Mouse (Mus musculus) cerebral cortex, adult 2 months (tissue): ENCODE measurements around the gene Sirt3.

Experiments used
- WGBS: fragments of 180-500 bp; shearing (Covaris S2); methylation state at CpG from one replicate; pipeline ENCODE4 v1.1.7; 2018; 5-methylcytosine and 5-hydroxymethylcytosine counted together

The Sirt3 gene

GRCm38 (mm10) chr7:140897863-140898262, 15.8 kb upstream of the Sirt3 start:
- 84% methylated on average over 7 of the region's 7 CpGs for WGBS

- 91% methylated on average over 3 of the region's 3 CpGs for WGBS
These were observed 12.5 kb upstream of the Sirt3 start for GRCm38 (mm10) chr7:140894611-140895010.

GRCm38 (mm10) chr7:140894031-140894430, 11.9 kb upstream of the Sirt3 start:
- WGBS, result 69% methylated on average over 7 of the region's 7 CpGs

- WGBS, result 96% methylated on average over 16 of the region's 16 CpGs
These were observed 8.5 kb upstream of the Sirt3 start for GRCm38 (mm10) chr7:140890636-140891035.

- under 1% methylated on average over 12 of the region's 12 CpGs for WGBS
These were observed 327 bp upstream of the Sirt3 start for GRCm38 (mm10) chr7:140882469-140882803.

GRCm38 (mm10) chr7:140880865-140881515, 1.1 kb downstream of the Sirt3 start:
- 8% methylated on average over 8 of the region's 8 CpGs for WGBS

GRCm38 (mm10) chr7:140880419-140880818, 1.7 kb downstream of the Sirt3 start:
- WGBS, result 74% methylated on average over 3 of the region's 3 CpGs

- 80% methylated on average over 7 of the region's 7 CpGs for WGBS
These were observed 2.8 kb downstream of the Sirt3 start for GRCm38 (mm10) chr7:140879355-140879754.

GRCm38 (mm10) chr7:140877364-140877763, 4.7 kb downstream of the Sirt3 start:
- 90% methylated on average over 6 of the region's 6 CpGs for WGBS

- WGBS, result 73% methylated on average over 4 of the region's 4 CpGs
These were observed 7.9 kb downstream of the Sirt3 start for GRCm38 (mm10) chr7:140874224-140874623.

GRCm38 (mm10) chr7:140864761-140865160, 17.3 kb downstream of the Sirt3 start:
- WGBS, result 88% methylated on average over 12 of the region's 12 CpGs

- WGBS, result 82% methylated on average over 5 of the region's 5 CpGs
These were observed 21.4 kb downstream of the Sirt3 start for GRCm38 (mm10) chr7:140860728-140861127.

GRCm38 (mm10) chr7:140859997-140860396, 22.1 kb downstream of the Sirt3 start:
- WGBS, result 66% methylated on average over 6 of the region's 6 CpGs

GRCm38 (mm10) chr7:140858746-140859145, 23.4 kb downstream of the Sirt3 start:
- 93% methylated on average over 8 of the region's 8 CpGs for WGBS

- 17% methylated on average over 40 of the region's 40 CpGs for WGBS
These were observed 24.3 kb downstream of the Sirt3 start, which contains the start of gene Bet1l for GRCm38 (mm10) chr7:140857550-140858505. Gene Bet1l, minus strand, starts transcription at chr7:140857577.

GRCm38 (mm10) chr7:140856785-140857549, 25.1 kb downstream of the Sirt3 start, which contains the start of gene Ric8a:
Gene Ric8a, plus strand, starts transcription at chr7:140856957.
- under 1% methylated on average over 50 of the region's 50 CpGs for WGBS

- under 1% methylated on average over 51 of the region's 51 CpGs for WGBS
These were observed 26.0 kb downstream of the Sirt3 start, which contains the start of gene Gm45785 for GRCm38 (mm10) chr7:140855860-140856784. Gene Gm45785, minus strand, starts transcription at chr7:140856331.

- WGBS, result 46% methylated on average over 9 of the region's 9 CpGs
These were observed 26.9 kb downstream of the Sirt3 start for GRCm38 (mm10) chr7:140855181-140855580.

- WGBS, result 90% methylated on average over 18 of the region's 18 CpGs
These were observed 27.6 kb downstream of the Sirt3 start for GRCm38 (mm10) chr7:140854483-140854882.

- WGBS, result 87% methylated on average over 9 of the region's 9 CpGs
These were observed 28.7 kb downstream of the Sirt3 start for GRCm38 (mm10) chr7:140853386-140853785.

GRCm38 (mm10) chr7:140851916-140852315, 30.2 kb downstream of the Sirt3 start:
- WGBS, result 97% methylated on average over 4 of the region's 4 CpGs
